Mouse (Mus musculus): ENCODE results near the gene Zfp316. TPM values are rescaled to one million over a fixed set of nuclear protein-coding genes. Genes with fewer than 3 reads are reported as not detected.

Gene Zfp316
- polyA plus RNA-seq, 1 experiment from 2014 or later, result 0.75 TPM

DNA sequence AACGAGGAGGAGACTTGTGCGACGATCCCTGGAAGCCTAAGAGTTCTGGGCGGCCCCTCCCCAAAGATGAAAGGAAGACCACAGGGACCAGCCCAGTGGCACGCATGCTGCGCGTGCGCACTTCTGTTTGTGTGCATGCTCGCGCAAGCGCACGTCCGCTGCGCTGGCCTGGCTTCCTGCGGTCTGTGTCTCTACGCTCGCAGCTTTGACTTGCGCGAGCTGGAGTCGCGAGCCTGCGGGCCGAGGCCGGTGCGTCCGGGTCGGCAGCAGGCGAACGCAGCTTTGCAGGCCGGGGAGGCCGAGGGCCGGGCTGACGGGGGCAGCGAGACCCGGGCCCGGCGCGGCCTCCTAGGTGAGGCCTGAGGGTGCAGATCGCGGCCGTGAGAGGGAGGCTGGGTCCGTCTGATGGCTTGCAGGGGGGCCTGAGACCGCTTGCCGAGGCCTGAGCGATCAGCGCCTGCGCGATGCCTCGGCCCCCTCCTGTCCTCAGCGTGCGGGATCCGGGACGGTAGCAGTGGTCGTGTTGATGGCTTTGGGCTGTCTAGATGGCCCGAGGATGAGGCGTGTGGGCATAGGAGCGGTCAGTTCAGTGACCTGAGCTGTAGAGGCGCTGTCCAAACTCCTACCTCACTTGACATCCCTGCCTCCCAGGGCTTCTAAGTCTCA is 34.7 kb downstream of the Zfp316 start, which contains the start of gene Zfp12:
Zfp12 (plus strand) TSS at position 136 of the 666 bp plus-strand sequence.
- H3K4me1 ChIP-seq (replicated peaks; ENCODE audit: control insufficient read depth, insufficient read depth, low read length), result peaks cover 4% of the 10 kb centered on the region
- no peaks in the 10 kb centered on the region for H3K9me3 ChIP-seq (ENCODE audit: control insufficient read depth, low read length)
- H3K36me3 ChIP-seq (ENCODE audit: control insufficient read depth, insufficient read depth, low read length), result peaks cover 5% of the 10 kb centered on the region; the same call in 1 of the 2 replicates
- H3K27me3 ChIP-seq (replicated peaks; ENCODE audit: control insufficient read depth, insufficient read depth, low read length), result no peaks in the 10 kb centered on the region
- peak within 1 kb of the TSS; percentile 96 for H3K4me2 ChIP-seq
- DNase-seq (ENCODE audit: low spot score) (peak; percentile 90), ATAC-seq (replicated peaks; ENCODE audit: low FRiP score) (peak; percentile 96)
- WGBS, result under 1% methylated on average over 58 of the region's 58 CpGs
- peak within 1 kb of the TSS; percentile 92 for H3K27ac ChIP-seq (ENCODE audit: low read depth, low read length)
- H3K9ac ChIP-seq (ENCODE audit: low read depth, low read length), result peak within 1 kb of the TSS; percentile 90
- H3K4me3 ChIP-seq (ENCODE audit: low read depth, low read length), result peak within 1 kb of the TSS; percentile 86

DNA sequence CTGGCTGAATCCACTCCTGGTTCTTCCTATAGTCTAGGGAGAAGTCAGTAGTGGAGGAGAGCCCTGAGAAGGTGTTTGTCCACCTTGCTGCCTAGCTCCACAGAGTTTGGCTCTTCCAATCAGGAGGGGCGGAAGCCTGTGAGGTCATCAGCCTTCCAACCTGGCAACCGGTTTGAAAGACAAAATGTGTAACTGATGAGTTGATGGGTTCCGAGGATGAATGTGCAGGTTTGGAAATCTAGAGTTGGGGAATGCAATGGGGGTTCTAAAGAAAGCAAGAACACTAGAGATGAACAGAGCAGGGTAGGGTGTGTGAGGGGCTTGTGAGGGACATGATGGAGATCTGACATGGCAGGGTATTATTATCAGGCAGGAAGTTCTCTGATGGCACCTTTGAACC is 43.0 kb downstream of the Zfp316 start, which contains the start of gene Spdye4a:
Spdye4a (minus strand) TSS at position 101 of the 400 bp plus-strand sequence.
- ATAC-seq (replicated peaks; ENCODE audit: low FRiP score), result no peak
- Histone ChIP-seq H3K4me3 (ENCODE audit: low read depth, low read length) (no peak within 1 kb of the TSS), H3K4me2 (no peak within 1 kb of the TSS), H3K9me3 (ENCODE audit: control insufficient read depth, low read length) (no peaks in the 10 kb centered on the region), H3K4me1 (replicated peaks; ENCODE audit: control insufficient read depth, insufficient read depth, low read length) (no peaks in the 10 kb centered on the region), H3K36me3 (ENCODE audit: control insufficient read depth, insufficient read depth, low read length) (no peaks in the 10 kb centered on the region), H3K27ac (ENCODE audit: low read depth, low read length) (no peak within 1 kb of the TSS), H3K9ac (ENCODE audit: low read depth, low read length) (no peak within 1 kb of the TSS), H3K27me3 (replicated peaks; ENCODE audit: control insufficient read depth, insufficient read depth, low read length) (no peaks in the 10 kb centered on the region)
- DNase-seq (ENCODE audit: low spot score), result no peak
- 77% methylated on average over 3 of the region's 3 CpGs for WGBS

DNA sequence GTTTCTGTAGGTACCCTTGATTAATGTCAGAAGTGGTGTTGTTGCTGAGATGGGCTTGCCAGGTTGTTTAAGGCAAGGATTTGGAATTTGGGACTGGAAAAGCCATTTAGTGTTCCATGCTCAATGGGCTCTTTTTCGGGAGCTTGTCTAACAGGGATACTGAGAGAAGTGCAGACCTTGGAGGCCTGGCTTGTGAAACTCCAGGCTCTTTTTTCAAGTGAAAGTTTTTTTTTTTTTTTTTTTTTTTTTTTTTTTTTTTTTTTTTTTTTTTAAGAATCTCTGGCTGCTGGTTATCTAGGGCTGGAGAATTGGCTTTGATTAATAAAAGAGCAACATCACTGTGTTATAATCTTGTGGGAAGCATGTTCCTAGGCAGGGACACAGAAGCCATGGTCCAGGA is 47.5 kb downstream of the Zfp316 start:
- no peak for ATAC-seq (replicated peaks; ENCODE audit: low FRiP score)
- Histone ChIP-seq H3K27me3 (replicated peaks; ENCODE audit: control insufficient read depth, insufficient read depth, low read length) (no peaks in the 10 kb centered on the region), H3K27ac (ENCODE audit: low read depth, low read length) (no peak overlapping the region), H3K9ac (ENCODE audit: low read depth, low read length) (no peak overlapping the region), H3K4me3 (ENCODE audit: low read depth, low read length) (no peak overlapping the region), H3K4me1 (replicated peaks; ENCODE audit: control insufficient read depth, insufficient read depth, low read length) (no peaks in the 10 kb centered on the region), H3K9me3 (ENCODE audit: control insufficient read depth, low read length) (no peaks in the 10 kb centered on the region), H3K4me2 (no peak overlapping the region), H3K36me3 (ENCODE audit: control insufficient read depth, insufficient read depth, low read length) (no peaks in the 10 kb centered on the region)
- 65% methylated on average over 1 of the region's 1 CpGs for WGBS
- DNase-seq (ENCODE audit: low spot score), result no peak

DNA sequence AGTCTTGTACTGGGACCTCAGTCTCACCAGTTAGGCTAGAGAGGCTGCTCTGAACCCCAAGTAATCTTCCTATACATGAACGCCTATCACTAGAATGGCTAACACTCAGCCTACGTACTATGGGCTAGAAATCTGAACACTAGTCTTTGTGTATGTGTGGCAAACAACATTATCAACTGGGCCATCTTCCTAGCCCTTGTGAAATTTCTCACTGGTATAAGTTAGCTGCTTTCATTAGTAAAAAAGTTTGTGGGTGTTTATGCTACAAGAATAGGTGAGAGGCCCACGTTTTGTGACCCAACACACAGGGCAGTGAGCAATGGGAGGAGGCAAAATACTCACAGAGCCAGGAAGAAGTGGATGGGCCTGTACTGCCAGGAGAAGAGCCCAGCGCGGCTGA is 48.8 kb downstream of the Zfp316 start:
- ATAC-seq (replicated peaks; ENCODE audit: low FRiP score) (no peak), DNase-seq (ENCODE audit: low spot score) (no peak)
- 83% methylated on average over 5 of the region's 5 CpGs for WGBS
- Histone ChIP-seq H3K27me3 (replicated peaks; ENCODE audit: control insufficient read depth, insufficient read depth, low read length) (no peaks in the 10 kb centered on the region), H3K4me3 (ENCODE audit: low read depth, low read length) (no peak overlapping the region), H3K27ac (ENCODE audit: low read depth, low read length) (no peak overlapping the region), H3K9me3 (ENCODE audit: control insufficient read depth, low read length) (no peaks in the 10 kb centered on the region), H3K4me2 (no peak overlapping the region), H3K9ac (ENCODE audit: low read depth, low read length) (no peak overlapping the region), H3K36me3 (ENCODE audit: control insufficient read depth, insufficient read depth, low read length) (no peaks in the 10 kb centered on the region), H3K4me1 (replicated peaks; ENCODE audit: control insufficient read depth, insufficient read depth, low read length) (no peaks in the 10 kb centered on the region)

DNA sequence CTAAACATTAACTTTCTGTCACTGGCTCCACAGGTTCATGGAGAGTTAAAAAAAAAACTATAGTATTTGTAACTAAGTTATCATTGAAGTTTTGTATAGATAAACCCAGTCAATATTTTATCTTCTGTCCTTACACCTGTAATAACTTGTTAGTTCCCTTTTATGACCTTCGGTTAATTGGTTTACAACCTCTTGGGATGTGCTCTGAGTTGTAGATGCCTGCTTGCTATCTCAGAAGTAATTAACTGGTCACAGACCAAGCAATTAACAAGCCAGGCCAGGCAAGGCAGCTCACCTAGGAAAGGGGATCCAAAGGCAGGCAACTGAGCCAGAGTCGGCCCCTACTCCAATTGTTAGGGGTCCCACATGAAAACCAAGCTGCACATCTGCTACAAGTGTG is 56.0 kb downstream of the Zfp316 start:
- Histone ChIP-seq H3K27me3 (replicated peaks; ENCODE audit: control insufficient read depth, insufficient read depth, low read length) (no peaks in the 10 kb centered on the region), H3K4me1 (replicated peaks; ENCODE audit: control insufficient read depth, insufficient read depth, low read length) (no peaks in the 10 kb centered on the region), H3K9me3 (ENCODE audit: control insufficient read depth, low read length) (peaks cover 1% of the 10 kb centered on the region; the same call in 1 of the 2 replicates), H3K9ac (ENCODE audit: low read depth, low read length) (no peak overlapping the region), H3K27ac (ENCODE audit: low read depth, low read length) (no peak overlapping the region), H3K4me2 (no peak overlapping the region), H3K36me3 (ENCODE audit: control insufficient read depth, insufficient read depth, low read length) (no peaks in the 10 kb centered on the region), H3K4me3 (ENCODE audit: low read depth, low read length) (no peak overlapping the region)
- no peak for ATAC-seq (replicated peaks; ENCODE audit: low FRiP score)
- 77% methylated on average over 2 of the region's 2 CpGs for WGBS
- no peak for DNase-seq (ENCODE audit: low spot score)

DNA sequence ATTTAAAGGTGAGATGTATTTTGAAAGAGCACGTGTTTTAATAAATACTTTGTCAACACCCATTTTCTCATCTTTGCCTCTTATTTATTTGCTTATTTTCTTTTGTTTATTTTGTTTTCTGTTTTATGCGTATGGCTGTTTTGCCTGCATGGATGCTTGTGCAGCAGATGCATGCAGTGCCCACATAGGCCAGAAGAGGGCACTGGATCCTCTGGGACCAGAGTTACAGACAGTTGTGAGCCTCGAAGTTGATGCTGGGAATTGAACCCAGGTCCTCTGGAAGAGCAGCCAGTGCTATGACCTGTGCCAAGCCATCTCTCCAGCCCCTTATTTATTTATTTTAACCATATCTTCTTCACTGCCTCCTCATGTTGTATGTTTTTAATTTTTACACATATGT is 64.8 kb downstream of the Zfp316 start:
- Histone ChIP-seq H3K36me3 (ENCODE audit: control insufficient read depth, insufficient read depth, low read length) (no peaks in the 10 kb centered on the region), H3K4me1 (replicated peaks; ENCODE audit: control insufficient read depth, insufficient read depth, low read length) (no peaks in the 10 kb centered on the region), H3K4me3 (ENCODE audit: low read depth, low read length) (no peak overlapping the region), H3K27me3 (replicated peaks; ENCODE audit: control insufficient read depth, insufficient read depth, low read length) (no peaks in the 10 kb centered on the region), H3K27ac (ENCODE audit: low read depth, low read length) (no peak overlapping the region), H3K4me2 (no peak overlapping the region), H3K9me3 (ENCODE audit: control insufficient read depth, low read length) (peaks cover 5% of the 10 kb centered on the region), H3K9ac (ENCODE audit: low read depth, low read length) (no peak overlapping the region)
- DNase-seq (ENCODE audit: low spot score), result no peak
- WGBS, result 67% methylated on average over 3 of the region's 3 CpGs
- ATAC-seq (replicated peaks; ENCODE audit: low FRiP score), result no peak

Other genes starting within 250 kb of the Zfp316 start
- 28.7 and 34.7 TPM in 2 replicates for gene Rnf216, start 157.0 kb downstream of the Zfp316 start, polyA plus RNA-seq (2014; fragmentation: Nextera tagmentation; extraction: Ambion mirVana)
- gene Olfr718-ps1, start 122.4 kb downstream of the Zfp316 start, polyA plus RNA-seq (2014; fragmentation: Nextera tagmentation; extraction: Ambion mirVana), result not detected in 2 replicates
- gene Rbak, start 89.2 kb downstream of the Zfp316 start, polyA plus RNA-seq (2014; fragmentation: Nextera tagmentation; extraction: Ambion mirVana), result 6.7 and 8.9 TPM in 2 replicates
- 0.21 TPM in 1 of 2 replicates, not detected in the other for gene Spdye4b, start 89.0 kb downstream of the Zfp316 start, polyA plus RNA-seq (2014; fragmentation: Nextera tagmentation; extraction: Ambion mirVana)
- gene Spdye4a, start 43.1 kb downstream of the Zfp316 start, polyA plus RNA-seq (2014; fragmentation: Nextera tagmentation; extraction: Ambion mirVana), result not detected in 2 replicates
- gene Zfp12, start 34.9 kb downstream of the Zfp316 start, polyA plus RNA-seq (2014; fragmentation: Nextera tagmentation; extraction: Ambion mirVana), result 10.7 and 11.2 TPM in 2 replicates
- not detected in 2 replicates for gene Zfp853, start 23.6 kb upstream of the Zfp316 start, polyA plus RNA-seq (2014; fragmentation: Nextera tagmentation; extraction: Ambion mirVana)
- gene E130309D02Rik, start 45.3 kb upstream of the Zfp316 start, polyA plus RNA-seq (2014; fragmentation: Nextera tagmentation; extraction: Ambion mirVana), result 57.2 and 57.5 TPM in 2 replicates
- 58.8 and 63.3 TPM in 2 replicates for gene Zdhhc4, start 59.2 kb upstream of the Zfp316 start, polyA plus RNA-seq (2014; fragmentation: Nextera tagmentation; extraction: Ambion mirVana)
- gene Grid2ip, start 87.3 kb upstream of the Zfp316 start, polyA plus RNA-seq (2014; fragmentation: Nextera tagmentation; extraction: Ambion mirVana), result 0.12 and 0.31 TPM in 2 replicates
- 233 and 236 TPM in 2 replicates for gene Kdelr2, start 133.8 kb upstream of the Zfp316 start, polyA plus RNA-seq (2014; fragmentation: Nextera tagmentation; extraction: Ambion mirVana)
- 13.7 and 14.9 TPM in 2 replicates for gene Daglb, start 194.6 kb upstream of the Zfp316 start, polyA plus RNA-seq (2014; fragmentation: Nextera tagmentation; extraction: Ambion mirVana)

Measured in liver, embryonic 11.5 days (tissue).